Mouse (Mus musculus) liver, postnatal 0 days (tissue): ENCODE measurements at regions not wholly inside any gene's neighbourhood (a gene's known extent, or its start where the extent isn't known, plus 50 kb on each side); places are given as distances from the start of the nearest gene placed in this dataset.

Experiments
- ATAC-seq: fragments of 200-750 bp; cut with Nextera tagmentation; 2 replicates; pipeline ENCODE4 v1.8.0; 2017; ENCODE audit warnings: mild to moderate bottlenecking, moderate library complexity
- DNase-seq: peaks from one replicate; pipeline ENCODE4 v3.0.0-alpha.2; 2016
- H3K27ac ChIP-seq: fragments of 300-500 bp; sonication (generic); 2 replicates; pipeline ENCODE4 v1.5.1; 2014; ENCODE audit warnings: antibody characterized with exemption, moderate library complexity, mild to moderate bottlenecking, low read depth
- H3K27me3 ChIP-seq: fragments of 300-500 bp; sonication (generic); 2 replicates; pipeline ENCODE4 v1.6.1; 2014; ENCODE audit warnings: low read length, control low read depth, mixed read lengths; ENCODE audit not compliant: insufficient read depth
- H3K36me3 ChIP-seq: fragments of 300-500 bp; sonication (generic); replicated peaks from 2 replicates; pipeline ENCODE4 v1.6.1; 2014; ENCODE audit warnings: mild to moderate bottlenecking, control low read depth, low read length, moderate library complexity, mixed read lengths; ENCODE audit not compliant: insufficient read depth
- H3K4me1 ChIP-seq: fragments of 300-500 bp; sonication (generic); 2 replicates; pipeline ENCODE4 v1.6.1; 2014; ENCODE audit warnings: antibody characterized with exemption, mild to moderate bottlenecking, control low read depth; ENCODE audit not compliant: insufficient read depth
- H3K4me2 ChIP-seq: fragments of 300-500 bp; sonication (generic); 2 replicates; pipeline ENCODE4 v1.6.1; 2014; ENCODE audit warnings: low read depth, mild to moderate bottlenecking, low read length, moderate library complexity, mixed read lengths
- H3K4me3 ChIP-seq: fragments of 300-500 bp; sonication (generic); 2 replicates; pipeline ENCODE4 v1.5.1; 2014; ENCODE audit warnings: low read depth, low read length
- H3K9ac ChIP-seq: fragments of 300-500 bp; sonication (generic); replicated peaks from 2 replicates; pipeline ENCODE4 v1.6.1; 2014; ENCODE audit warnings: mild to moderate bottlenecking, moderate library complexity
- H3K9me3 ChIP-seq: fragments of 300-500 bp; sonication (generic); 2 replicates; pipeline ENCODE4 v1.6.1; 2016; ENCODE audit warnings: mild to moderate bottlenecking, control low read depth, low read length, mixed read lengths
- CTCF ChIP-seq: sonication (generic); IDR thresholded peaks from 2 replicates; pipeline ENCODE4 v1.5.1; 2016; ENCODE audit warnings: antibody characterized with exemption, low read depth
- EP300 ChIP-seq: IDR thresholded peaks from 2 replicates; pipeline ENCODE4 v1.6.1; 2016; ENCODE audit warnings: antibody characterized with exemption, low read depth, mild to moderate bottlenecking
- WGBS: fragments of 180-500 bp; shearing (Covaris S2); extraction: QIAGEN DNeasy Blood & Tissue Kit; methylation state at CpG from one replicate; pipeline ENCODE4 v1.1.7; 2014; ENCODE audit not compliant: insufficient replicate concordance; 5-methylcytosine and 5-hydroxymethylcytosine counted together

GRCm38 (mm10) chr3:39375465-39375864 is 488.7 kb downstream of the Fat4 start:
- WGBS = 72% methylated on average over 5 of the region's 5 CpGs
- DNase-seq = no peak
- Histone ChIP-seq H3K27me3 (no peaks in the 10 kb centered on the region), H3K9me3 (no peaks in the 10 kb centered on the region), H3K27ac (no peak overlapping the region), H3K9ac (no peak overlapping the region), H3K4me1 (no peaks in the 10 kb centered on the region), H3K36me3 (no peaks in the 10 kb centered on the region), H3K4me3 (no peak overlapping the region), H3K4me2 (no peak overlapping the region)
- no peak for ATAC-seq
- TF ChIP-seq EP300 = no peak
- TF ChIP-seq CTCF = no peak

GRCm38 (mm10) chr3:39388491-39388890 is 501.8 kb downstream of the Fat4 start:
- H3K9ac ChIP-seq = no peak overlapping the region
- ATAC-seq (no peak), DNase-seq (no peak)
- 68% methylated on average over 1 of the region's 1 CpGs for WGBS
- no peaks in the 10 kb centered on the region for H3K36me3 ChIP-seq
- H3K4me1 ChIP-seq = no peaks in the 10 kb centered on the region
- TF ChIP-seq CTCF (no peak), EP300 (no peak)
- no peak overlapping the region for H3K4me2 ChIP-seq
- H3K9me3 ChIP-seq = no peaks in the 10 kb centered on the region
- H3K4me3 ChIP-seq = no peak overlapping the region
- no peaks in the 10 kb centered on the region for H3K27me3 ChIP-seq
- no peak overlapping the region for H3K27ac ChIP-seq

GRCm38 (mm10) chr3:39390442-39390841 is 503.7 kb downstream of the Fat4 start:
- Histone ChIP-seq H3K9me3 (no peaks in the 10 kb centered on the region), H3K4me2 (no peak overlapping the region), H3K27me3 (no peaks in the 10 kb centered on the region), H3K36me3 (no peaks in the 10 kb centered on the region), H3K4me1 (no peaks in the 10 kb centered on the region), H3K9ac (no peak overlapping the region), H3K27ac (no peak overlapping the region), H3K4me3 (no peak overlapping the region)
- WGBS = 56% methylated on average over 9 of the region's 9 CpGs
- no peak for ATAC-seq
- no peak for DNase-seq
- TF ChIP-seq EP300 = no peak
- no peak for TF ChIP-seq CTCF

- Histone ChIP-seq H3K27me3 (no peaks in the 10 kb centered on the region), H3K4me3 (no peak overlapping the region), H3K9ac (no peak overlapping the region), H3K27ac (no peak overlapping the region), H3K4me1 (no peaks in the 10 kb centered on the region), H3K36me3 (no peaks in the 10 kb centered on the region), H3K9me3 (no peaks in the 10 kb centered on the region), H3K4me2 (no peak overlapping the region)
- no peak for DNase-seq
- 54% methylated on average over 2 of the region's 2 CpGs for WGBS
- TF ChIP-seq CTCF (peak; percentile 38), EP300 (no peak)
- no peak for ATAC-seq
Measured at GRCm38 (mm10) chr3:39392053-39392452, 505.3 kb downstream of the Fat4 start.

GRCm38 (mm10) chr3:39396672-39397071 is 509.9 kb downstream of the Fat4 start:
- TF ChIP-seq CTCF (no peak), EP300 (no peak)
- Histone ChIP-seq H3K27ac (no peak overlapping the region), H3K9me3 (no peaks in the 10 kb centered on the region), H3K4me3 (no peak overlapping the region), H3K4me1 (no peaks in the 10 kb centered on the region), H3K9ac (no peak overlapping the region), H3K27me3 (no peaks in the 10 kb centered on the region), H3K36me3 (no peaks in the 10 kb centered on the region), H3K4me2 (no peak overlapping the region)
- ATAC-seq = no peak
- DNase-seq = no peak

- WGBS = 60% methylated on average over 3 of the region's 3 CpGs
- Histone ChIP-seq H3K4me3 (no peak overlapping the region), H3K36me3 (no peaks in the 10 kb centered on the region), H3K4me2 (no peak overlapping the region), H3K9me3 (no peaks in the 10 kb centered on the region), H3K4me1 (no peaks in the 10 kb centered on the region), H3K27me3 (no peaks in the 10 kb centered on the region), H3K9ac (no peak overlapping the region), H3K27ac (no peak overlapping the region)
- no peak for DNase-seq
- TF ChIP-seq CTCF (no peak), EP300 (no peak)
- no peak for ATAC-seq
Measured at GRCm38 (mm10) chr3:39397255-39397654, 510.5 kb downstream of the Fat4 start.

GRCm38 (mm10) chr3:39397677-39398076 is 510.9 kb downstream of the Fat4 start:
- DNase-seq = no peak
- Histone ChIP-seq H3K9ac (no peak overlapping the region), H3K9me3 (no peaks in the 10 kb centered on the region), H3K27me3 (no peaks in the 10 kb centered on the region), H3K4me1 (no peaks in the 10 kb centered on the region), H3K27ac (no peak overlapping the region), H3K36me3 (no peaks in the 10 kb centered on the region), H3K4me3 (no peak overlapping the region), H3K4me2 (no peak overlapping the region)
- ATAC-seq = no peak
- TF ChIP-seq CTCF (no peak), EP300 (no peak)
- 80% methylated on average over 2 of the region's 2 CpGs for WGBS
